Mouse (Mus musculus): ENCODE results near the gene Herc1. TPM values are rescaled to one million over a fixed set of nuclear protein-coding genes. Genes with fewer than 3 reads are reported as not detected.

Herc1 gene
- polyA plus RNA-seq, 1 experiment from 2014 or later: 15.0 TPM

- Histone ChIP-seq H3K36me3 (no peaks in the 10 kb centered on the region), H3K4me1 (replicated peaks) (no peaks in the 10 kb centered on the region), H3K9me3 (replicated peaks) (no peaks in the 10 kb centered on the region), H3K9ac (no peak overlapping the region), H3K4me3 (no peak overlapping the region), H3K27ac (no peak overlapping the region), H3K4me2 (no peak overlapping the region), H3K27me3 (no peaks in the 10 kb centered on the region)
- 51% methylated on average over 6 of the region's 6 CpGs for WGBS
- no peak for ATAC-seq (replicated peaks; ENCODE audit: insufficient number of reproducible peaks, insufficient read depth, low FRiP score, low read depth)
Measured at GRCm38 (mm10) chr9:66329474-66329873, 20.8 kb upstream of the Herc1 start.

GRCm38 (mm10) chr9:66330437-66330836 lies 19.8 kb upstream of the Herc1 start:
- no peak overlapping the region for H3K4me2 ChIP-seq
- no peak overlapping the region for H3K27ac ChIP-seq
- no peaks in the 10 kb centered on the region for H3K27me3 ChIP-seq
- no peaks in the 10 kb centered on the region for H3K36me3 ChIP-seq
- no peaks in the 10 kb centered on the region for H3K4me1 ChIP-seq (replicated peaks)
- H3K9ac ChIP-seq: no peak overlapping the region
- ATAC-seq (replicated peaks; ENCODE audit: insufficient number of reproducible peaks, insufficient read depth, low FRiP score, low read depth): no peak
- no peak overlapping the region for H3K4me3 ChIP-seq
- 32% methylated on average over 3 of the region's 3 CpGs for WGBS
- H3K9me3 ChIP-seq (replicated peaks): no peaks in the 10 kb centered on the region

- Histone ChIP-seq H3K27ac (no peak overlapping the region), H3K9ac (no peak overlapping the region), H3K4me2 (no peak overlapping the region), H3K4me3 (no peak overlapping the region), H3K27me3 (no peaks in the 10 kb centered on the region), H3K4me1 (replicated peaks) (no peaks in the 10 kb centered on the region), H3K9me3 (replicated peaks) (no peaks in the 10 kb centered on the region), H3K36me3 (no peaks in the 10 kb centered on the region)
- WGBS: 87% methylated on average over 2 of the region's 2 CpGs
- ATAC-seq (replicated peaks; ENCODE audit: insufficient number of reproducible peaks, insufficient read depth, low FRiP score, low read depth): no peak
Measured at GRCm38 (mm10) chr9:66331548-66331947, 18.7 kb upstream of the Herc1 start.

- Histone ChIP-seq H3K9me3 (replicated peaks) (no peaks in the 10 kb centered on the region), H3K27me3 (no peaks in the 10 kb centered on the region), H3K4me3 (no peak overlapping the region), H3K27ac (no peak overlapping the region), H3K36me3 (no peaks in the 10 kb centered on the region), H3K9ac (no peak overlapping the region), H3K4me2 (no peak overlapping the region), H3K4me1 (replicated peaks) (no peaks in the 10 kb centered on the region)
- ATAC-seq (replicated peaks; ENCODE audit: insufficient number of reproducible peaks, insufficient read depth, low FRiP score, low read depth): no peak
- WGBS: 79% methylated on average over 2 of the region's 2 CpGs
Measured at GRCm38 (mm10) chr9:66332393-66332792, 17.9 kb upstream of the Herc1 start.

- no peaks in the 10 kb centered on the region for H3K36me3 ChIP-seq
- ATAC-seq (replicated peaks; ENCODE audit: insufficient number of reproducible peaks, insufficient read depth, low FRiP score, low read depth): no peak
- no peak overlapping the region for H3K9ac ChIP-seq
- H3K9me3 ChIP-seq (replicated peaks): no peaks in the 10 kb centered on the region
- no peak overlapping the region for H3K4me2 ChIP-seq
- no peak overlapping the region for H3K27ac ChIP-seq
- no peaks in the 10 kb centered on the region for H3K4me1 ChIP-seq (replicated peaks)
- H3K27me3 ChIP-seq: peaks cover 4% of the 10 kb centered on the region; the same call in 1 of the 2 replicates
- no peak overlapping the region for H3K4me3 ChIP-seq
Measured at GRCm38 (mm10) chr9:66337280-66337679, 13.0 kb upstream of the Herc1 start.

GRCm38 (mm10) chr9:66338005-66338782 lies 12.1 kb upstream of the Herc1 start:
- Histone ChIP-seq H3K9me3 (replicated peaks) (no peaks in the 10 kb centered on the region), H3K9ac (no peak overlapping the region), H3K27ac (no peak overlapping the region), H3K4me1 (replicated peaks) (no peaks in the 10 kb centered on the region), H3K4me3 (no peak overlapping the region), H3K27me3 (peaks cover 4% of the 10 kb centered on the region), H3K36me3 (no peaks in the 10 kb centered on the region), H3K4me2 (no peak overlapping the region)
- 55% methylated on average over 3 of the region's 3 CpGs for WGBS
- ATAC-seq (replicated peaks; ENCODE audit: insufficient number of reproducible peaks, insufficient read depth, low FRiP score, low read depth): no peak

GRCm38 (mm10) chr9:66339714-66340113 lies 10.5 kb upstream of the Herc1 start:
- WGBS: 52% methylated on average over 1 of the region's 1 CpGs
- Histone ChIP-seq H3K9me3 (replicated peaks) (no peaks in the 10 kb centered on the region), H3K9ac (no peak overlapping the region), H3K27me3 (peaks cover 4% of the 10 kb centered on the region), H3K27ac (no peak overlapping the region), H3K4me2 (no peak overlapping the region), H3K4me3 (no peak overlapping the region), H3K4me1 (replicated peaks) (no peaks in the 10 kb centered on the region), H3K36me3 (no peaks in the 10 kb centered on the region)
- no peak for ATAC-seq (replicated peaks; ENCODE audit: insufficient number of reproducible peaks, insufficient read depth, low FRiP score, low read depth)

- no peak overlapping the region for H3K27ac ChIP-seq
- H3K27me3 ChIP-seq: peaks cover 4% of the 10 kb centered on the region
- no peak overlapping the region for H3K4me2 ChIP-seq
- no peak overlapping the region for H3K4me3 ChIP-seq
- no peaks in the 10 kb centered on the region for H3K4me1 ChIP-seq (replicated peaks)
- H3K36me3 ChIP-seq: no peaks in the 10 kb centered on the region
- WGBS: 74% methylated on average over 3 of the region's 3 CpGs
- ATAC-seq (replicated peaks; ENCODE audit: insufficient number of reproducible peaks, insufficient read depth, low FRiP score, low read depth): no peak
- no peak overlapping the region for H3K9ac ChIP-seq
- no peaks in the 10 kb centered on the region for H3K9me3 ChIP-seq (replicated peaks)
Measured at GRCm38 (mm10) chr9:66340394-66341094, 9.7 kb upstream of the Herc1 start.

- Histone ChIP-seq H3K4me1 (replicated peaks) (peaks cover 12% of the 10 kb centered on the region), H3K9me3 (replicated peaks) (no peaks in the 10 kb centered on the region), H3K9ac (no peak overlapping the region), H3K27me3 (no peaks in the 10 kb centered on the region; the same call in 1 of the 2 replicates), H3K36me3 (no peaks in the 10 kb centered on the region), H3K4me2 (no peak overlapping the region), H3K27ac (no peak overlapping the region), H3K4me3 (no peak overlapping the region)
- 78% methylated on average over 7 of the region's 7 CpGs for WGBS
- ATAC-seq (replicated peaks; ENCODE audit: insufficient number of reproducible peaks, insufficient read depth, low FRiP score, low read depth): no peak
Measured at GRCm38 (mm10) chr9:66347405-66348035, 2.7 kb upstream of the Herc1 start.

GRCm38 (mm10) chr9:66349144-66349859 lies 948 bp upstream of the Herc1 start:
- 27% methylated on average over 8 of the region's 8 CpGs for WGBS
- H3K27ac ChIP-seq: no peak overlapping the region
- H3K9me3 ChIP-seq (replicated peaks): no peaks in the 10 kb centered on the region
- H3K36me3 ChIP-seq: no peaks in the 10 kb centered on the region
- no peak for ATAC-seq (replicated peaks; ENCODE audit: insufficient number of reproducible peaks, insufficient read depth, low FRiP score, low read depth)
- H3K27me3 ChIP-seq: no peaks in the 10 kb centered on the region
- peak overlapping the region; percentile 99 for H3K9ac ChIP-seq
- H3K4me1 ChIP-seq (replicated peaks): peaks cover 12% of the 10 kb centered on the region
- peak overlapping the region; percentile 100 for H3K4me3 ChIP-seq
- peak overlapping the region; percentile 90 for H3K4me2 ChIP-seq

GRCm38 (mm10) chr9:66350788-66351430 lies 659 bp downstream of the Herc1 start:
- H3K27me3 ChIP-seq: no peaks in the 10 kb centered on the region
- no peaks in the 10 kb centered on the region for H3K9me3 ChIP-seq (replicated peaks)
- H3K4me1 ChIP-seq (replicated peaks): peaks cover 16% of the 10 kb centered on the region
- peak overlapping the region; percentile 100 for H3K4me3 ChIP-seq
- H3K9ac ChIP-seq: peak overlapping the region; percentile 99
- H3K4me2 ChIP-seq: peak overlapping the region; percentile 90
- H3K36me3 ChIP-seq: no peaks in the 10 kb centered on the region
- under 1% methylated on average over 32 of the region's 32 CpGs for WGBS
- peak overlapping the region; percentile 98 for H3K27ac ChIP-seq
- ATAC-seq (replicated peaks; ENCODE audit: insufficient number of reproducible peaks, insufficient read depth, low FRiP score, low read depth): peak; percentile 40
